Mouse (Mus musculus): Measurements from ENCODE around the gene Exoc3l2.
A peak's percentile ranks its signal among the peaks of the same experiment; 100 is the strongest.

Exoc3l2 gene

DNA sequence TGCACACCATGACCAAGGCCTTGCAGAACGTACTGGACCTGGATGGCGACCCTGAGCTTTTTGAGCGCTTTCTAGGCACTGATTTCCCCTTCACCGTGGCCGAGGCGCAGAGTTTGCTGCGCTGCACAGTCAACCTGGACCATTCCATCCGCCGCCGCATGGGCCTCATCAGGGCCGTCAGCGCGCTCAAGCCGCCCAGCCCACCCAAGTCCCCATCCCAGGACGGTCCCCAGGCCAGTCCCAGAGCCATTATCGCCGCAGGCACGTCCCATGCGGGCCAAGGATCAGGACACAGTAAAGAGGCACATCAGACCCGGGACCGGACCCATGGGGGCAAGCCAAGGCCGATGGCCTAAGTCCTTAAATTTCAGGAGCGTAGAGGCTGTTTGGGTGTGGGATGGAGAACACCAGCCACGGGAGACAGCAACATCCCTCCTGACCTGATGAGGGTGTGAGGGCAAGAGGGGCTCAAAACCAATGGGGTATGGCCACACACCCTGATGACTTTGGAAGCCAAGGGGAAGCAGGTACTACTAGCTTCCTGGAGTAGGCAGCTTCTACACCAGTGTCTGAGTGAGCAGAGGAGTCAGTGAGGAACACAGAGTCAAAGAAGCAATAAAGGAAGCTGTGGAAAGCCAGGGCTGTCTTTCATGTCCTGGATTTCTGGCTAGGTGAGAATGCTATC lies 61.4 kb downstream of the Exoc3l2 start:
- DNase-seq, result no peak

GRCm38 (mm10) chr7:19525105-19525481 lies 62.0 kb downstream of the Exoc3l2 start:
- DNase-seq, result no peak

GRCm38 (mm10) chr7:19531077-19531476 lies 67.9 kb downstream of the Exoc3l2 start:
- no peak for DNase-seq

GRCm38 (mm10) chr7:19532240-19532639 lies 69.1 kb downstream of the Exoc3l2 start:
- DNase-seq, result no peak

GRCm38 (mm10) chr7:19534676-19535075 lies 71.5 kb downstream of the Exoc3l2 start:
- DNase-seq, result no peak

DNA sequence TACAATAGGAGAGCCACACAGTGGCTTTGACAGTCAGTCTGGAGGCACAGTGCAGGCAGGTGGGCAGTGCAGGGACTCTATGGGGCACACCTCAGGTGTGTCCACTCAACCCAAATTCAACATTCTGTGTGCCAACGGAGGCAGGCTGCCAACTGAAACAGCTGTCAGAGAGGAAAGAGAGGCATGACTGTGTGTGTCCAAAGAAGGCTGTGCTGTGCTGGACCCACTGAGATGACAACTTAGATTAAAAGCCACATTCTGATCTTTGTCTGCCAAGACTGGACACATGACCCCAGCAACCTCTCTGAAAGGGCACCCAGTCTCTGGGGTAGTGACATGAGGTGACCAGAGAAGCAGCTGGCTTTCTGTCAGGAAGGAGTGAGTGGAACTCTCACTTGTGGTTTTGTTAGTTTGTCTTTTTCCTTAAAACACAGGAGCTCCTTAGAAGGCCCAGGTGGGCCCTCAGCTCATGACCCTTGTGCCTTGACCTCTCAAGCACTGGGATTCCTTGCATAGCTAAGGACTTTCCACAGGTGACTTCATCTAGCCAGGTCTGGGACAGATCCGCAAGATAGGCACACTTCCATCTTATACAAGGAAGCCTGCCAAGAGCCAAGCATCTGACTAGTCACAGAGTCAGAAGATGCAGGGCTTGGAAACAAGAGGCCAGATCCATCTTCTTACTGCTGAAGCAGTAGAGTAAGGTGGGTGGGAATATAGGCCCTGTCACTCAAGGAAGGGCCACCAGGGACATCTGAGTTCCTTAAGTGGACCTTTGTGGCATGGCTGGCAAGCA lies 77.8 kb downstream of the Exoc3l2 start:
- DNase-seq, result peak; percentile 31

- no peak for DNase-seq
Observed at GRCm38 (mm10) chr7:19541681-19542154, 78.6 kb downstream of the Exoc3l2 start.

DNA sequence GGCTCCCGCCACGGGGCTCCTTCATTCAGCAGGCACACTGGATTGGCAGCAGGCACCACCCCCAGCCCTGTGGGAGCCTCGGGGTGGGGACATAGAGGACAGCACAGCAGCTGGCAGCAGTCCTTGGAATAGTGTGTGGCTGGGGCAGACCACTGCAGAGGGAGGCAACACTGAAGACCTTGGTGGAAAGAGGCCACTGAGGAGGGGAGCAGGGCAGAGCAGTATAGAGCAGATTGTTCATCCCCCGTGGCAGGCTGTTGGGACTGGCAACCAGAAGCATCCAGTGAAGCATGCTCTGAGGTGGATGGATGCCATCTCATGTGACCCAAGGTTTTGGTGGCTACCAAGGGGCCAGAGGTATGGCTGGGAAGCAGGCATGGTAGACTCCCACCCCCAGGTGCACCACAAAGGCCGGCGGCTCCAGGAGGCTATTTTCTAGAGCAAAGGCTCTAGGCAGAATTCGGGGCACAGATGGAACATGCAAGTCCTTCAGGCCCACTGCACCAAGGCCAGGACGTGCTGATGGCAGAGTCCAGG lies 79.1 kb downstream of the Exoc3l2 start:
- DNase-seq, result peak; percentile 28

DNA sequence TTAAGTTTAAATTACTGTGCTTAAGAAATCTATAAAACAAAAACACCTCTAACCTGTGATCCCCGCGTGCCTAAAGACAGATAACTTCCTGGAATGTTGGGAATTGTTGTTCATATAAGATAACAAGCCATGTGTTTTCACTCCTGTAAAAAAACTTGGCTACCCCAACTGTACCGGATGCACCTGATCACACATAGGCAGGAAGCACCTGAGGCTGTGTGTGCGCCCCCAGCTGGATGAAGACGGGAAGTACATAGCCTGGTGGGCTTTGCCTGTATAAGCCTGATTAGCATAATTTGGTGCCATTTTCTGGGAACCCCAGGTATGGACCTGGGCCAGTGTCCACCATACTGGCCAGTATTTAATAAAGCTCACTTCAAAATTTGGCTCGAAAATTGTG lies 80.5 kb downstream of the Exoc3l2 start:
- no peak for DNase-seq

GRCm38 (mm10) chr7:19546007-19546406 lies 82.9 kb downstream of the Exoc3l2 start:
- no peak for DNase-seq
